Mouse (Mus musculus) right cerebral cortex, postnatal 25 days (tissue): ENCODE data around the gene Ireb2.
"Not testable (repeated sequence)": the region's sequence is repeated elsewhere in the genome, so short reads cannot be mapped to it uniquely, and the experiment has no call there.

ENCODE experiments used
- DNase-seq: peaks from one replicate; pipeline ENCODE4 v3.0.0; 2022

Ireb2 gene

GRCm38 (mm10) chr9:54909446-54909845, 45.9 kb downstream of the Ireb2 start:
- DNase-seq: no peak

- no peak for DNase-seq
These were observed 52.0 kb downstream of the Ireb2 start for GRCm38 (mm10) chr9:54915576-54915975.

GRCm38 (mm10) chr9:54916401-54916800, 52.8 kb downstream of the Ireb2 start:
- no peak for DNase-seq

GRCm38 (mm10) chr9:54917010-54917677, 53.6 kb downstream of the Ireb2 start, which contains the start of gene Hykk:
Gene Hykk, plus strand, starts transcription at chr9:54917283.
- peak; percentile 86 for DNase-seq

- DNase-seq: no peak
These were observed 54.6 kb downstream of the Ireb2 start for GRCm38 (mm10) chr9:54918191-54918590.

GRCm38 (mm10) chr9:54918781-54919180, 55.2 kb downstream of the Ireb2 start:
- no peak for DNase-seq

GRCm38 (mm10) chr9:54919946-54920345, 56.4 kb downstream of the Ireb2 start:
- no peak for DNase-seq

- DNase-seq: no peak
These were observed 67.2 kb downstream of the Ireb2 start for GRCm38 (mm10) chr9:54930741-54931140.

GRCm38 (mm10) chr9:54931765-54932164, 68.2 kb downstream of the Ireb2 start:
- no peak for DNase-seq

GRCm38 (mm10) chr9:54932379-54932778, 68.8 kb downstream of the Ireb2 start:
- DNase-seq: no peak

GRCm38 (mm10) chr9:54942071-54942470, 78.5 kb downstream of the Ireb2 start:
- DNase-seq: no peak

- no peak for DNase-seq
These were observed 80.9 kb downstream of the Ireb2 start for GRCm38 (mm10) chr9:54944467-54944866.

- DNase-seq: no peak
These were observed 82.7 kb downstream of the Ireb2 start for GRCm38 (mm10) chr9:54946256-54946655.

GRCm38 (mm10) chr9:54949465-54949864, 85.9 kb downstream of the Ireb2 start:
- no peak for DNase-seq

- DNase-seq: not testable (repeated sequence)
These were observed 86.6 kb downstream of the Ireb2 start for GRCm38 (mm10) chr9:54950162-54950561.

- DNase-seq: peak; percentile 88
These were observed 87.2 kb downstream of the Ireb2 start, which contains the start of the genes Psma4 and AY074887 for GRCm38 (mm10) chr9:54950575-54951321. Gene Psma4, plus strand, starts transcription at chr9:54950790. Gene AY074887, minus strand, starts transcription at chr9:54950998.

GRCm38 (mm10) chr9:54961059-54961458, 97.5 kb downstream of the Ireb2 start:
- DNase-seq: no peak
